Mouse (Mus musculus): ENCODE data around the gene Ndst4. TPM values are rescaled to one million over a fixed set of nuclear protein-coding genes. Genes with fewer than 3 reads are reported as not detected.

Gene Ndst4
- total and polyA plus RNA-seq, 2 experiments: not detected

- H3K79me2 ChIP-seq (ENCODE audit: control insufficient read depth, insufficient read depth, low read length): no peaks in the 10 kb centered on the region
- no peak overlapping the region for H3K27ac ChIP-seq (replicated peaks; ENCODE audit: insufficient read depth, low read depth, low read length)
- TF ChIP-seq POLR2A (IDR thresholded peaks at IDR 0.05; ENCODE audit: extremely low read depth, insufficient read depth, low read length) (no peak), CTCF (IDR thresholded peaks at IDR 0.05; ENCODE audit: low read depth, low read length) (no peak)
- WGBS: 92% methylated on average over 1 of the region's 1 CpGs
- no peaks in the 10 kb centered on the region for H3K4me1 ChIP-seq (ENCODE audit: control insufficient read depth, insufficient read depth, low read length)
- no peak overlapping the region for H3K4me3 ChIP-seq (ENCODE audit: insufficient read depth, low read depth, low read length)
- no peaks in the 10 kb centered on the region for H3K36me3 ChIP-seq (ENCODE audit: control insufficient read depth, insufficient read depth, low read length)
- no peak for DNase-seq (ENCODE audit: extremely low read depth, low read depth, low spot score)
- no peaks in the 10 kb centered on the region for H3K27me3 ChIP-seq (ENCODE audit: control insufficient read depth, insufficient read depth, low read length)
- H3K9ac ChIP-seq (ENCODE audit: low read depth, low read length): no peak overlapping the region
Measured at GRCm38 (mm10) chr3:125684583-125684982, 280.7 kb downstream of the Ndst4 start.

GRCm38 (mm10) chr3:125687601-125688000, 283.7 kb downstream of the Ndst4 start:
- WGBS: 39% methylated on average over 2 of the region's 2 CpGs
- no peak for DNase-seq (ENCODE audit: extremely low read depth, low read depth, low spot score)
- H3K4me3 ChIP-seq (ENCODE audit: insufficient read depth, low read depth, low read length): no peak overlapping the region
- H3K4me1 ChIP-seq (ENCODE audit: control insufficient read depth, insufficient read depth, low read length): no peaks in the 10 kb centered on the region
- H3K9ac ChIP-seq (ENCODE audit: low read depth, low read length): no peak overlapping the region
- no peaks in the 10 kb centered on the region for H3K36me3 ChIP-seq (ENCODE audit: control insufficient read depth, insufficient read depth, low read length)
- H3K27ac ChIP-seq (replicated peaks; ENCODE audit: insufficient read depth, low read depth, low read length): no peak overlapping the region
- no peaks in the 10 kb centered on the region for H3K79me2 ChIP-seq (ENCODE audit: control insufficient read depth, insufficient read depth, low read length)
- no peaks in the 10 kb centered on the region for H3K27me3 ChIP-seq (ENCODE audit: control insufficient read depth, insufficient read depth, low read length)
- TF ChIP-seq POLR2A (IDR thresholded peaks at IDR 0.05; ENCODE audit: extremely low read depth, insufficient read depth, low read length): no peak
- TF ChIP-seq CTCF (IDR thresholded peaks at IDR 0.05; ENCODE audit: low read depth, low read length): no peak

GRCm38 (mm10) chr3:125690948-125691347, 287.1 kb downstream of the Ndst4 start:
- H3K27me3 ChIP-seq (ENCODE audit: control insufficient read depth, insufficient read depth, low read length): no peaks in the 10 kb centered on the region
- no peaks in the 10 kb centered on the region for H3K79me2 ChIP-seq (ENCODE audit: control insufficient read depth, insufficient read depth, low read length)
- H3K4me3 ChIP-seq (ENCODE audit: insufficient read depth, low read depth, low read length): no peak overlapping the region
- WGBS: 71% methylated on average over 1 of the region's 1 CpGs
- H3K36me3 ChIP-seq (ENCODE audit: control insufficient read depth, insufficient read depth, low read length): no peaks in the 10 kb centered on the region
- TF ChIP-seq CTCF (IDR thresholded peaks at IDR 0.05; ENCODE audit: low read depth, low read length) (no peak), POLR2A (IDR thresholded peaks at IDR 0.05; ENCODE audit: extremely low read depth, insufficient read depth, low read length) (no peak)
- H3K27ac ChIP-seq (replicated peaks; ENCODE audit: insufficient read depth, low read depth, low read length): no peak overlapping the region
- DNase-seq (ENCODE audit: extremely low read depth, low read depth, low spot score): no peak
- H3K9ac ChIP-seq (ENCODE audit: low read depth, low read length): no peak overlapping the region
- no peaks in the 10 kb centered on the region for H3K4me1 ChIP-seq (ENCODE audit: control insufficient read depth, insufficient read depth, low read length)

- no peak for TF ChIP-seq CTCF (IDR thresholded peaks at IDR 0.05; ENCODE audit: low read depth, low read length)
- no peak for TF ChIP-seq POLR2A (IDR thresholded peaks at IDR 0.05; ENCODE audit: extremely low read depth, insufficient read depth, low read length)
- H3K9ac ChIP-seq (ENCODE audit: low read depth, low read length): no peak overlapping the region
- no peak overlapping the region for H3K27ac ChIP-seq (replicated peaks; ENCODE audit: insufficient read depth, low read depth, low read length)
- 77% methylated on average over 2 of the region's 2 CpGs for WGBS
- H3K4me3 ChIP-seq (ENCODE audit: insufficient read depth, low read depth, low read length): no peak overlapping the region
- H3K4me1 ChIP-seq (ENCODE audit: control insufficient read depth, insufficient read depth, low read length): no peaks in the 10 kb centered on the region
- no peak for DNase-seq (ENCODE audit: extremely low read depth, low read depth, low spot score)
- no peaks in the 10 kb centered on the region for H3K79me2 ChIP-seq (ENCODE audit: control insufficient read depth, insufficient read depth, low read length)
- no peaks in the 10 kb centered on the region for H3K27me3 ChIP-seq (ENCODE audit: control insufficient read depth, insufficient read depth, low read length)
- no peaks in the 10 kb centered on the region for H3K36me3 ChIP-seq (ENCODE audit: control insufficient read depth, insufficient read depth, low read length)
Measured at GRCm38 (mm10) chr3:125722953-125723352, 319.1 kb downstream of the Ndst4 start.

- WGBS: 67% methylated on average over 2 of the region's 2 CpGs
- TF ChIP-seq CTCF (IDR thresholded peaks at IDR 0.05; ENCODE audit: low read depth, low read length) (no peak), POLR2A (IDR thresholded peaks at IDR 0.05; ENCODE audit: extremely low read depth, insufficient read depth, low read length) (no peak)
Measured at GRCm38 (mm10) chr3:125734945-125735344, 331.1 kb downstream of the Ndst4 start.

GRCm38 (mm10) chr3:125744468-125745141, 340.7 kb downstream of the Ndst4 start:
- WGBS: 73% methylated on average over 3 of the region's 3 CpGs
- H3K27ac ChIP-seq (replicated peaks; ENCODE audit: insufficient read depth, low read depth, low read length): no peak overlapping the region
- TF ChIP-seq CTCF (IDR thresholded peaks at IDR 0.05; ENCODE audit: low read depth, low read length) (no peak), POLR2A (IDR thresholded peaks at IDR 0.05; ENCODE audit: extremely low read depth, insufficient read depth, low read length) (no peak)
- no peak overlapping the region for H3K9ac ChIP-seq (ENCODE audit: low read depth, low read length)
- H3K79me2 ChIP-seq (ENCODE audit: control insufficient read depth, insufficient read depth, low read length): no peaks in the 10 kb centered on the region
- H3K36me3 ChIP-seq (ENCODE audit: control insufficient read depth, insufficient read depth, low read length): no peaks in the 10 kb centered on the region
- DNase-seq (ENCODE audit: extremely low read depth, low read depth, low spot score): no peak
- no peaks in the 10 kb centered on the region for H3K27me3 ChIP-seq (ENCODE audit: control insufficient read depth, insufficient read depth, low read length)
- no peaks in the 10 kb centered on the region for H3K4me1 ChIP-seq (ENCODE audit: control insufficient read depth, insufficient read depth, low read length)
- H3K4me3 ChIP-seq (ENCODE audit: insufficient read depth, low read depth, low read length): no peak overlapping the region

More at GRCm38 (mm10) chr3:125734945-125735344, 331.1 kb downstream of the Ndst4 start:
- Histone ChIP-seq H3K9ac (ENCODE audit: low read depth, low read length) (no peak overlapping the region), H3K27me3 (ENCODE audit: control insufficient read depth, insufficient read depth, low read length) (no peaks in the 10 kb centered on the region), H3K4me3 (ENCODE audit: insufficient read depth, low read depth, low read length) (no peak overlapping the region), H3K27ac (replicated peaks; ENCODE audit: insufficient read depth, low read depth, low read length) (no peak overlapping the region), H3K36me3 (ENCODE audit: control insufficient read depth, insufficient read depth, low read length) (no peaks in the 10 kb centered on the region), H3K4me1 (ENCODE audit: control insufficient read depth, insufficient read depth, low read length) (no peaks in the 10 kb centered on the region), H3K79me2 (ENCODE audit: control insufficient read depth, insufficient read depth, low read length) (no peaks in the 10 kb centered on the region)
- no peak for DNase-seq (ENCODE audit: extremely low read depth, low read depth, low spot score)
